In genomic region chr10:100161117-100161516, GRCm38 (mm10) we compare ENCODE assay signal across 17 mouse cellular contexts.
DNase-seq lines count a peak whose midpoint lies in the region; ATAC-seq and TF ChIP-seq lines count a peak whose summit lies in the region.
"Had no signal": no experiment of that assay in that cellular context is flagged by ENCODE, and none has a peak within 500 bp of the region (broad histone marks: within the 10 kb centered on the region; RNA-seq: fewer than 3 reads in every experiment).

No protein-coding gene starts in this region.

- H3K27ac ChIP-seq in heart, embryonic 12.5 days (ENCODE audit: poor library complexity, severe bottlenecking), result 0 out of 2 replicates have a peak overlapping the region, but pooled peaks have one; percentile 12
- H3K27ac ChIP-seq in heart, embryonic 11.5 days (ENCODE audit: low read depth, low read length), result no peak overlapping the region
- peak overlapping the region; percentile 68 for H3K27ac ChIP-seq in lung, embryonic 15.5 days
- H3K27ac ChIP-seq in hindbrain, embryonic 12.5 days, result no peak overlapping the region
- H3K27ac ChIP-seq: forebrain, embryonic 10.5 days; hindbrain, postnatal 0 days; limb, embryonic 12.5 days; midbrain, embryonic 13.5 days; neural tube, embryonic 13.5 days had no signal

- no peaks in the 10 kb centered on the region for H3K9me3 ChIP-seq in heart, embryonic 12.5 days (replicated peaks)
- no peaks in the 10 kb centered on the region for H3K9me3 ChIP-seq in heart, embryonic 11.5 days (replicated peaks; ENCODE audit: control insufficient read depth, low read length)
- no peaks in the 10 kb centered on the region for H3K9me3 ChIP-seq in lung, embryonic 15.5 days
- H3K9me3 ChIP-seq in hindbrain, embryonic 12.5 days (replicated peaks), result no peaks in the 10 kb centered on the region
- H3K9me3 ChIP-seq: forebrain, embryonic 10.5 days; limb, embryonic 12.5 days; midbrain, embryonic 13.5 days; neural tube, embryonic 13.5 days had no signal

- H3K9ac ChIP-seq in heart, embryonic 12.5 days, result no peak overlapping the region
- no peak overlapping the region for H3K9ac ChIP-seq in heart, embryonic 11.5 days (ENCODE audit: low read depth, low read length)
- H3K9ac ChIP-seq in lung, embryonic 15.5 days, result no peak overlapping the region
- H3K9ac ChIP-seq in hindbrain, embryonic 12.5 days, result no peak overlapping the region
- H3K9ac ChIP-seq: limb, embryonic 12.5 days; midbrain, embryonic 13.5 days; neural tube, embryonic 13.5 days had no signal

- CTCF ChIA-PET in Patski (lab: Charles Lee), result interaction anchor here (1.6 to 2.0 kb wide), 2 partner anchors 10 to 13 kb away, joined by 3 to 10 read pairs; no protein-coding TSS in a partner anchor

- TF ChIP-seq CTCF in Patski (IDR thresholded peaks at IDR 0.05), result no peak

- H3K36me3 ChIP-seq in heart, embryonic 12.5 days, result no peaks in the 10 kb centered on the region
- no peaks in the 10 kb centered on the region for H3K36me3 ChIP-seq in heart, embryonic 11.5 days (ENCODE audit: control insufficient read depth, insufficient read depth, low read length)
- H3K36me3 ChIP-seq in lung, embryonic 15.5 days, result no peaks in the 10 kb centered on the region
- H3K36me3 ChIP-seq in hindbrain, embryonic 12.5 days, result no peaks in the 10 kb centered on the region
- H3K36me3 ChIP-seq: forebrain, embryonic 10.5 days; limb, embryonic 12.5 days; midbrain, embryonic 13.5 days; neural tube, embryonic 13.5 days had no signal

- POLR2A ChIA-PET in Patski (lab: Charles Lee), result no interaction called here

- WGBS in heart, embryonic 12.5 days, result 39% methylated on average over 3 of the region's 3 CpGs
- 46% methylated on average over 3 of the region's 3 CpGs for WGBS in heart, embryonic 11.5 days (ENCODE audit: insufficient replicate concordance)
- 39% methylated on average over 3 of the region's 3 CpGs for whole genome bisulfite sequencing in lung, embryonic 15.5 days
- WGBS in hindbrain, embryonic 12.5 days, result 81% methylated on average over 3 of the region's 3 CpGs

- no peak for ATAC-seq in heart, embryonic 12.5 days (ENCODE audit: insufficient number of reproducible peaks, low FRiP score)
- no peak for ATAC-seq in heart, embryonic 11.5 days (replicated peaks; ENCODE audit: insufficient number of reproducible peaks, low FRiP score, low TSS enrichment)
- peak; percentile 26 for ATAC-seq in Patski
- ATAC-seq in lung, embryonic 15.5 days (ENCODE audit: borderline replicate concordance, extremely low read depth, low FRiP score, low TSS enrichment), result peak; percentile 91
- ATAC-seq in hindbrain, embryonic 12.5 days (ENCODE audit: low FRiP score), result no peak
- ATAC-seq: hindbrain, postnatal 0 days; midbrain, embryonic 13.5 days had no signal

- in situ Hi-C loops in Patski (cut with MboI; ENCODE audit: low pct_unique_long_range_greater_than_20kb), result loop anchor here (5.0 kb wide), 1 partner anchor 519 kb away; no protein-coding TSS in a partner anchor

- DNase-seq in 3134 (ENCODE audit: extremely low read depth, insufficient read length, low spot score) (peak; percentile 71), Patski (ENCODE audit: low read depth, low spot score) (no peak)
- DNase-seq in right cerebral cortex, adult 18-20 months, result no peak
- no peak for DNase-seq in c-Kit-positive CD71-positive TER-119-positive erythroid progenitor cells, embryonic 14.5 days (ENCODE audit: low spot score)
- DNase-seq: cerebellum, adult 9-11 months; kidney, postnatal 14 days; right cerebral cortex, postnatal 25 days; thymus, postnatal 14 days had no signal

- H3K4me1 ChIP-seq in heart, embryonic 12.5 days (replicated peaks), result peaks cover 10% of the 10 kb centered on the region
- H3K4me1 ChIP-seq in heart, embryonic 11.5 days (ENCODE audit: control insufficient read depth, insufficient read depth, low read length), result no peaks in the 10 kb centered on the region
- H3K4me1 ChIP-seq in lung, embryonic 15.5 days, result peaks cover 13% of the 10 kb centered on the region
- H3K4me1 ChIP-seq in hindbrain, embryonic 12.5 days, result no peaks in the 10 kb centered on the region
- H3K4me1 ChIP-seq: forebrain, embryonic 10.5 days; limb, embryonic 12.5 days; midbrain, embryonic 13.5 days; neural tube, embryonic 13.5 days had no signal

- H3K27me3 ChIP-seq in heart, embryonic 12.5 days (replicated peaks), result no peaks in the 10 kb centered on the region
- no peaks in the 10 kb centered on the region for H3K27me3 ChIP-seq in heart, embryonic 11.5 days (ENCODE audit: control insufficient read depth, insufficient read depth, low read length)
- H3K27me3 ChIP-seq in Patski, result no peaks in the 10 kb centered on the region
- no peaks in the 10 kb centered on the region for H3K27me3 ChIP-seq in lung, embryonic 15.5 days
- H3K27me3 ChIP-seq in hindbrain, embryonic 12.5 days, result no peaks in the 10 kb centered on the region
- H3K27me3 ChIP-seq: limb, embryonic 12.5 days; midbrain, embryonic 13.5 days; neural tube, embryonic 13.5 days had no signal

- no peak overlapping the region for H3K4me2 ChIP-seq in heart, embryonic 12.5 days
- H3K4me2 ChIP-seq in heart, embryonic 11.5 days, result no peak overlapping the region
- H3K4me2 ChIP-seq in lung, embryonic 15.5 days, result no peak overlapping the region
- no peak overlapping the region for H3K4me2 ChIP-seq in hindbrain, embryonic 12.5 days (replicated peaks)
- H3K4me2 ChIP-seq: limb, embryonic 12.5 days; midbrain, embryonic 13.5 days; neural tube, embryonic 13.5 days had no signal

- no peak overlapping the region for H3K4me3 ChIP-seq in heart, embryonic 12.5 days
- H3K4me3 ChIP-seq in heart, embryonic 11.5 days (ENCODE audit: low read depth, low read length), result no peak overlapping the region
- H3K4me3 ChIP-seq in lung, embryonic 15.5 days, result no peak overlapping the region
- H3K4me3 ChIP-seq in hindbrain, embryonic 12.5 days, result no peak overlapping the region
- H3K4me3 ChIP-seq: forebrain, embryonic 10.5 days; limb, embryonic 12.5 days; midbrain, embryonic 13.5 days; neural tube, embryonic 13.5 days had no signal

Comparison
In these comparisons a context has a peak if more than half of its experiments do, and no peak if none do; other contexts are left out.
1. H3K27ac ChIP-seq: peak in heart, embryonic 12.5 days (single experiment) and lung, embryonic 15.5 days (single experiment); none in heart, embryonic 11.5 days (single experiment) and hindbrain, embryonic 12.5 days (single experiment).
2. ATAC-seq: peak in Patski (single experiment) and lung, embryonic 15.5 days (single experiment); none in heart, embryonic 12.5 days (single experiment), heart, embryonic 11.5 days (single experiment) and hindbrain, embryonic 12.5 days (single experiment).